Mouse (Mus musculus): ENCODE data around the gene Szt2.

GRCm38 (mm10) chr4:118367551-118367950 is 41.5 kb downstream of the Szt2 start:
- TF ChIP-seq CTCF (IDR thresholded peaks at IDR 0.05; ENCODE audit: low read depth) (no peak), EP300 (IDR thresholded peaks at IDR 0.05; ENCODE audit: low read depth) (no peak)
